Mouse (Mus musculus): ENCODE data around the gene Cd3eap. TPM values are rescaled to one million over a fixed set of nuclear protein-coding genes. Genes with fewer than 3 reads are reported as not detected.

Gene Cd3eap
- total RNA-seq, 2 experiments from 2014 or later = 18.1 to 19.5 TPM

DNA sequence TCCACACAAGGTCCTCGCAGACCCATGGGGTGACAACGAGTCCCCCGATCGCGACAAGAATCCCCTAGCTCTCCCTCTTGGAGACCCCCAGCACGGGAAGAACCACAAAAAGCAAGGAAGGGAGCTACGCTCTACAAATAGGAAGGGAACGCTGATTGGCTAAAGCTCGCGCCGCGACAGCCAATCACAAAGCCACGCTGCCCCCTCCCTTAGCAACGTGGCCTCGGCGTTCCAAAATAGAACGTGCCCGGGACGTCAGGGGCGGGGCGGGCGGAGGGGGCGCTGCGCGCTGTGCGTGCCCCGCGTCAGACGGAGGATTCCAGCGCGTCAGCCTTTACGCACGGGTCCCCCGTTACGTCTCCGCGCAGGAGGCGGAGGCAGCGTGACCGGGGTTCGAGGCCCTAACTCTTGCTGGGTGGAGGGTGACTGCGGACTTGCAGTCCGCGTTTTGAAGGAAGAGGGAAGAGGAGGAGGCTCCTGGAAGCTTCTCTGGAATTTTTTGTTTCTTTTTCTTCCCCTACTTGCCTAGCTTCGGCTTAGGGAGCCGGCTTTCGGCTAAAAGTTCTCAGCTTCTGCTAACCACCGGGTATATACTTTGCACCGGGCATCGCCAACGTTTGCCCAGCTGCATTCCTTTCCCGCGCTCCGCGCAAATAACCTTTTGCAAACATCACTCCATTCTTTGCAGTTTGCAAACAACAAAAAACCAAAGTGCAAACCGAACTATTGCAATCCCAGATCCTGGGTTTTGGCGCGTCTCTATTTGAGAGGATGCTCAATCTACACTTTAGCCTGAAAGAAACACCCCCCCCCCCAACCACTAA, 50.6 kb downstream of the Cd3eap start:
- DNase-seq (ENCODE audit: low spot score in 2 of 2) = peak; percentile 96 to 97
- Histone ChIP-seq H3K4me3 (peak overlapping the region; percentile 63), H3K27ac (peak overlapping the region; percentile 98)
- TF ChIP-seq CTCF (conservative IDR thresholded peaks at IDR 0.05) = peak; percentile 41

DNA sequence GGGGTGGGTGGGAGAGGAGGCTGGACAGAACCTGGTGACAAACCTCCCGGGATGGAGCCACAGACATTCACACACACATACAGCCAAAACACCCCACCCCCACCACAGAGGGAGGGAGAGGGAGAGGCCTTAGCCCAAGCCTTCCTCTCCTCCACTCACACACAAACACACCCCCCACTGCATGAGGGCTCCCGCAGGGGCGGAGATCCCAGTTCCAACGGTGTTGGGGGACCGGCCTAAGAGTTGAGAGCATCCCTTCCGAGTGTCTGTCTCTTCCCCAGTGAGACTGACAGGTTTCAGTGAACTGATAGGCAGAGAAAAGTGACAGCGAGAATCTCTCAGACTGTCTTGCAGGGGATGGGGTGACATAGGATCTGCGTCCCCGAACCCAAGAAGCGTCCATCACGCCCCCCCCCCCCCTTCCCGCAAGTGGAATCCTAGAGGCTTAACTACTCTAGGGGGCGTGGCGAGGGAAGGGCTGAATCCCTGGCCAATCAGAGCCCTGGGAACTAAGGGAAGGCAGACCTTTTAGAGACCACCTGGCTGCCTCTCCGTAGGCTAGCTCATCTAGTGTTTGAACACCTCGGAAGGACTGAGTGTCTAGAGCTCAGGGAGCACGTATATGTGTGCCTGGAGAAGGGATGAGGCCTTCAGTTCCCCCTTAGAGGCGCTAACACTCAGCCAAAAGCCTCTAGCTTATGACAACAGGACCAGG, 51.4 kb downstream of the Cd3eap start:
- DNase-seq (ENCODE audit: low spot score in 2 of 2) = peak; percentile 78 to 83
- Histone ChIP-seq H3K27ac (peak overlapping the region; percentile 98), H3K4me3 (peak overlapping the region; percentile 63)
- TF ChIP-seq CTCF (conservative IDR thresholded peaks at IDR 0.05) = no peak

DNA sequence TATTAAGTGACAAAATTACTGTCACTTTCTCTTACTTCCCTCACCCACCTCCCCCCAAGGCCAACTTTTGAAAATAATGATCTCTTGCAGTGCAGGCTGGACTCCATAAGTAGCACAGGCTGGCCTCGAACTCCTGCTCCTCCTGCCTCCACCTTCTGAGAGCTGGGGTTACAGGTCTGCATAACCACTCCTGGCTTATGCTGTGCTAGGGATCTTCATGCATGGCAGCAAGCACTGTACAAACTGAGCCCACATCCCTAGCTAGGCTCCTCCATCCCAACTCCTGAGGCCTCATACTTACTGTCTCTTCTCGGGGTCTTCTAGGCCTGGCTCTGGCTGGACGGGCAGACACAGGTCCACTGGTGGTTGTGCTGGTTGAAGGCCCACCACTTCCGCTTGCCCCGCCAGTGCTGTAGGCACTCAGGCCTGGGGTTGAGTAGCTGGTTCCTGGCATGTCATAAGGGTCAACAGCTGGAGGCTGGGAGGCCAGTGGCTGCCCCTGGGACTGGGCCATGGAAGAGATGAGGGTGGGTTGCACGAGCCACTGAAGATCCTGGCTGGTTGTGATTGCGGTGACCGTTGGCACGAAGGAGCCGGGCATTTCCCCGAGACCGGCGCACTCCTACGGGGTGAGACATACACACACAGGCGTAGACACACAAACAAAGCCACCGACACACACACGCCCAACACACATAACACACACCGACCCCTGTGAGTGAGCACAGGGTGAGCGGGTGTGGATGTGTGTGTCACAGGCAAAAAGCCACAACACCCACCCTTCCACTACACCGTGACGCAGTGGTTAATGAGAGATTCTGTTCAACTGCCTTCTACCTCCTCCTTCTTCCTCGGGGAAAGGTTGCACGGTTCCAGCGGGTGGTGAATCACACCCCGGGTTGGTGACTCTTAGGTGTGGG, 52.2 kb downstream of the Cd3eap start:
- no peak for TF ChIP-seq CTCF (conservative IDR thresholded peaks at IDR 0.05)
- DNase-seq (ENCODE audit: low spot score in 2 of 2) = no peak
- Histone ChIP-seq H3K27ac (peak overlapping the region; percentile 98; the same call in 1 of the 2 replicates), H3K4me3 (peak overlapping the region; percentile 63)

Small RNAs within 50 kb of the gene (microRNA-seq; reads per million reads assigned to microRNA genes)
- gene Mir343 = 0 reads per million in 2 experiments

Other genes starting within 250 kb of the Cd3eap start
- under 1 TPM; 0.33 to 0.71 TPM for gene Gm4969, start 241.1 kb downstream of the Cd3eap start, total RNA-seq (2021)
- gene Fbxo46, start 239.6 kb downstream of the Cd3eap start, total RNA-seq (2021) = 10 to 100 TPM; 12.5 to 13.1 TPM
- gene Qpctl, start 210.2 kb downstream of the Cd3eap start, total RNA-seq (2021) = 10 to 100 TPM; 17.6 to 18.4 TPM
- 10 to 100 TPM; 76.0 to 80.5 TPM for gene Snrpd2, start 209.8 kb downstream of the Cd3eap start, total RNA-seq (2021)
- 1 to 10 TPM in 1 of 2 experiments, under 1 TPM in 1; 0.87 to 1.2 TPM for gene Gipr, start 193.4 kb downstream of the Cd3eap start, total RNA-seq (2021)
- 100 to 1,000 TPM; 159 to 162 TPM for gene Eml2, start 183.1 kb downstream of the Cd3eap start, total RNA-seq (2021)
- gene Gpr4, start 146.9 kb downstream of the Cd3eap start, total RNA-seq (2021) = 1 to 10 TPM; 1.6 to 2.5 TPM
- gene Opa3, start 131.1 kb downstream of the Cd3eap start, total RNA-seq (2021) = 10 to 100 TPM; 37.4 to 38.7 TPM
- gene Vasp, start 87.7 kb downstream of the Cd3eap start, total RNA-seq (2021) = 10 to 100 TPM; 15.7 to 17.1 TPM
- not detected for gene Ppm1n, start 79.4 kb downstream of the Cd3eap start, total RNA-seq (2021)
- 10 to 100 TPM; 90.3 to 92.7 TPM for gene Rtn2, start 76.9 kb downstream of the Cd3eap start, total RNA-seq (2021)
- gene Fosb, start 49.4 kb downstream of the Cd3eap start, total RNA-seq (2021) = 10 to 100 TPM; 12.8 to 14.1 TPM
- gene Ercc1, start 14.7 kb downstream of the Cd3eap start, total RNA-seq (2021) = 10 to 100 TPM; 51.7 to 51.9 TPM
- 1 to 10 TPM; 6.1 to 6.9 TPM for gene Ppp1r13l, start 266 bp upstream of the Cd3eap start, total RNA-seq (2021)
- gene Ercc2, start 22.5 kb upstream of the Cd3eap start, total RNA-seq (2021) = 10 to 100 TPM; 36.4 to 36.5 TPM
- 1 to 10 TPM; 3.2 to 3.5 TPM for gene Klc3, start 44.6 kb upstream of the Cd3eap start, total RNA-seq (2021)
- gene Ckm, start 45.3 kb upstream of the Cd3eap start, total RNA-seq (2021) = not detected
- 10 to 100 TPM; 92.9 to 99.6 TPM for gene Mark4, start 99.3 kb upstream of the Cd3eap start, total RNA-seq (2021)
- under 1 TPM; 0.10 to 0.38 TPM for gene Exoc3l2, start 103.8 kb upstream of the Cd3eap start, total RNA-seq (2021)
- gene Bloc1s3, start 148.9 kb upstream of the Cd3eap start, total RNA-seq (2021) = 1 to 10 TPM; 6.0 to 6.9 TPM
- gene Trappc6a, start 148.9 kb upstream of the Cd3eap start, total RNA-seq (2021) = 10 to 100 TPM; 17.2 to 20.7 TPM
- under 1 TPM; 0.38 to 0.71 TPM for gene Nkpd1, start 158.4 kb upstream of the Cd3eap start, total RNA-seq (2021)
- gene Ppp1r37, start 203.6 kb upstream of the Cd3eap start, total RNA-seq (2021) = 100 to 1,000 TPM; 116 to 118 TPM
- gene Zfp296, start 217.8 kb upstream of the Cd3eap start, total RNA-seq (2021) = under 1 TPM; 0.81 to 0.95 TPM
- gene Gemin7, start 218.1 kb upstream of the Cd3eap start, total RNA-seq (2021) = 10 to 100 TPM; 38.8 to 43.9 TPM
- 100 to 1,000 TPM in 1 of 2 experiments, 10 to 100 TPM in 1; 95.4 to 112 TPM for gene Clasrp, start 245.0 kb upstream of the Cd3eap start, total RNA-seq (2021)

Data from layer of hippocampus, adult 2 months (tissue).